Mouse (Mus musculus) kidney, embryonic 15.5 days (tissue): Measurements from ENCODE around the gene Mcam. TPM values are rescaled to one million over a fixed set of nuclear protein-coding genes. Genes with fewer than 3 reads are reported as not detected.

ENCODE experiments used
- ATAC-seq: fragments of 200-750 bp; cut with Nextera tagmentation; replicated peaks from 2 replicates; pipeline ENCODE4 v1.8.0; 2017; ENCODE audit warnings: moderate TSS enrichment; ENCODE audit not compliant: low FRiP score
- H3K27ac ChIP-seq: fragments of 300-500 bp; sonication (generic); 2 replicates; pipeline ENCODE4 v1.5.1; 2015; ENCODE audit warnings: mild to moderate bottlenecking, inconsistent platforms
- H3K27me3 ChIP-seq: fragments of 300-500 bp; sonication (generic); 2 replicates; pipeline ENCODE4 v1.6.1; 2015; ENCODE audit warnings: inconsistent platforms
- H3K36me3 ChIP-seq: fragments of 300-500 bp; sonication (generic); 2 replicates; pipeline ENCODE4 v1.6.1; 2015; ENCODE audit warnings: inconsistent platforms
- H3K4me1 ChIP-seq: fragments of 300-500 bp; sonication (generic); 2 replicates; pipeline ENCODE4 v1.6.1; 2015; ENCODE audit warnings: inconsistent platforms
- H3K4me2 ChIP-seq: fragments of 300-500 bp; sonication (generic); 2 replicates; pipeline ENCODE4 v1.6.1; 2015; ENCODE audit warnings: moderate library complexity, mild to moderate bottlenecking, inconsistent platforms
- H3K4me3 ChIP-seq: fragments of 300-500 bp; sonication (generic); replicated peaks from 2 replicates; pipeline ENCODE4 v1.5.1; 2015; ENCODE audit warnings: mild to moderate bottlenecking, inconsistent platforms
- H3K9ac ChIP-seq: fragments of 300-500 bp; sonication (generic); 2 replicates; pipeline ENCODE4 v1.6.1; 2015; ENCODE audit warnings: mild to moderate bottlenecking, inconsistent platforms
- H3K9me3 ChIP-seq: fragments of 300-500 bp; sonication (generic); replicated peaks from 2 replicates; pipeline ENCODE4 v1.6.1; 2016; ENCODE audit warnings: inconsistent platforms
- WGBS: fragments of 180-500 bp; shearing (Covaris S2); methylation state at CpG from one replicate; pipeline ENCODE4 v1.1.7; 2015; ENCODE audit warnings: mixed read lengths; 5-methylcytosine and 5-hydroxymethylcytosine counted together
- polyA plus RNA-seq: library from polyadenylated mRNA; unstranded; fragments of >200 nt; fragmentation: Nextera tagmentation; extraction: Ambion mirVana; gene quantifications from 2 replicates; pipeline ENCODE4 v1.2.1, GENCODE M21; 2015

The Mcam gene
- polyA plus RNA-seq, 1 experiment from 2014 or later: 47.0 TPM

DNA sequence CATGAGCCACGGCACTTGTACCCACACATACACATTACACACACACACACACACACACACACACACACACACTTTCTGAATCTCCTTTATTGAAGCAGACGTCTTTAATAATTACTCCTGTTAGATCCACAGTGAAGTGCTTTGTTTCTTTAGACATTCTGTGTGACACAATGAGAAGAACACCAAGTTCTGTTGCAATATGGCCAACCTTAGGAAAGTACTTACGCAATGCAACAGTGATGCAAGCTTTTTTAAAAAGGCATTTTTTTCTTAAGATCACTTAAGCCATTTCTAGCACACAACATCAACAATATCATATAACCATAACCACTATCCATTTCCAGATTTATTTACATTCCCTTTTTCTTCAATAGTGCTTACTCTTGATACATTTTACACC, 56.9 kb downstream of the Mcam start:
- Histone ChIP-seq H3K4me3 (no peak overlapping the region), H3K4me1 (no peaks in the 10 kb centered on the region), H3K9me3 (no peaks in the 10 kb centered on the region), H3K27ac (no peak overlapping the region), H3K27me3 (no peaks in the 10 kb centered on the region), H3K9ac (no peak overlapping the region), H3K4me2 (no peak overlapping the region), H3K36me3 (peaks cover 14% of the 10 kb centered on the region)
- ATAC-seq: no peak
- WGBS: 66% methylated on average over 3 of the region's 3 CpGs

DNA sequence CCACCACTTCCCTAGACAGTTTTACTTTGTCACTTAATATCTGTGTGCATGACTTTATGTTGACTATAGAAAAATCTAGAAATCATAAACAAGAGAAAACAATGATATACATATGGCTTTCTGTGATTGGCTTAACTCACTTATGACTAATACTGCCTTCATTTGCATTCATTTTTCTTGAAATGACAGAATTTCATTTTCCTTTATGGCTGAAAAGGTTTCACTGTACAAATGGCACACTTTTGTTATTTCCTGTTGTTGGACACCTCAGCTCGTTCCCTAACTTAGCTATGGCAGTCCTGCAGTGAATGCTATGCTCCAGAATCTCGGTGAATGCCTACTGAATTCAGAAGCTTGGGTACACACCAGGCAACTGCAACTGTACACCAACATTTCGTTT, 58.0 kb downstream of the Mcam start:
- Histone ChIP-seq H3K27ac (no peak overlapping the region), H3K4me2 (no peak overlapping the region), H3K27me3 (no peaks in the 10 kb centered on the region), H3K9ac (no peak overlapping the region), H3K9me3 (no peaks in the 10 kb centered on the region), H3K4me1 (no peaks in the 10 kb centered on the region), H3K36me3 (peaks cover 18% of the 10 kb centered on the region), H3K4me3 (no peak overlapping the region)
- WGBS: 88% methylated on average over 3 of the region's 3 CpGs
- ATAC-seq: no peak

Other genes starting within 250 kb of the Mcam start
- gene Thy1, start 91.1 kb upstream of the Mcam start, polyA plus RNA-seq: 9.6 and 10.2 TPM in 2 replicates
- gene Usp2, start 67.4 kb upstream of the Mcam start, polyA plus RNA-seq: 31.9 and 36.8 TPM in 2 replicates
- gene Mfrp, start 32.7 kb upstream of the Mcam start, polyA plus RNA-seq: 0.13 TPM in 1 of 2 replicates, not detected in the other
- 4.5 and 5.2 TPM in 2 replicates for gene C1qtnf5, start 27.2 kb upstream of the Mcam start, polyA plus RNA-seq
- 0.17 and 0.21 TPM in 2 replicates for gene Gm49380, start 21.0 kb upstream of the Mcam start, polyA plus RNA-seq
- 70.9 and 78.3 TPM in 2 replicates for gene Rnf26, start 21.0 kb upstream of the Mcam start, polyA plus RNA-seq
- gene Cbl, start 99.6 kb downstream of the Mcam start, polyA plus RNA-seq: 18.6 and 22.9 TPM in 2 replicates
- gene Ccdc153, start 106.2 kb downstream of the Mcam start, polyA plus RNA-seq: not detected in 2 replicates
- gene Pdzd3, start 117.0 kb downstream of the Mcam start, polyA plus RNA-seq: 7.8 and 8.5 TPM in 2 replicates
- gene Nlrx1, start 134.1 kb downstream of the Mcam start, polyA plus RNA-seq: 6.5 and 7.9 TPM in 2 replicates
- 2.5 and 3.4 TPM in 2 replicates for gene Abcg4, start 154.1 kb downstream of the Mcam start, polyA plus RNA-seq
- 27.1 and 27.9 TPM in 2 replicates for gene Hinfp, start 171.2 kb downstream of the Mcam start, polyA plus RNA-seq
- 6.6 and 8.8 TPM in 2 replicates for gene C2cd2l, start 185.8 kb downstream of the Mcam start, polyA plus RNA-seq
- gene Dpagt1, start 191.6 kb downstream of the Mcam start, polyA plus RNA-seq: 41.7 and 46.7 TPM in 2 replicates
- gene H2afx, start 200.2 kb downstream of the Mcam start, polyA plus RNA-seq: 390 and 426 TPM in 2 replicates
- 126 and 145 TPM in 2 replicates for gene Hmbs, start 209.8 kb downstream of the Mcam start, polyA plus RNA-seq
- 30.4 and 32.9 TPM in 2 replicates for gene Vps11, start 227.2 kb downstream of the Mcam start, polyA plus RNA-seq
- 43.9 and 48.2 TPM in 2 replicates for gene Hyou1, start 245.0 kb downstream of the Mcam start, polyA plus RNA-seq